Comparison of ENCODE assay signal across 11 mouse cellular contexts in the genomic region with DNA sequence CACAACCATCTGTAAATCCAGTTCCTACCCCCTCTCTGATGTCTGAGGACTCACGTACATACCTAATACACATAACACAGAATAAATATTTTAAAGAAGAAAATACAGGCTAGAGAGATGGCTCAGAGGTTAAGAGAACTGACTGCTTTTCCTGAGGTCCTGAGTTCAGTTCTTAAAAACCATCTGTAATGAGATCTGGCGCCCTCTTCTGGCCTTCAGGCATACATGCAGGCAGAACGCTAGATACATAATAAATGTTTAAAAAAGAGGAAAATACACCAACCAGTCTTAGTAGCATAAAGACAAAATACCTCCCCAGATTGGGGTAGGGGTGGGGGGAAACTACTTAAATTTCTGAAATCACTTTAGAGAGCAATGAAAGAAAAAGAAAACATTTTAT. TPM values are rescaled to one million over a fixed set of nuclear protein-coding genes. Genes with fewer than 3 reads are reported as not detected.
A peak's percentile ranks its signal among the peaks of the same experiment; 100 is the strongest.
DNase-seq lines count a peak whose midpoint lies in the region; ATAC-seq and TF ChIP-seq lines count a peak whose summit lies in the region.
"Had no signal": no experiment of that assay in that cellular context is flagged by ENCODE, and none has a peak within 500 bp of the region (broad histone marks: within the 10 kb centered on the region; RNA-seq: fewer than 3 reads in every experiment).

No protein-coding gene starts in this region.

- no peak for ATAC-seq in intestine, postnatal 0 days
- ATAC-seq in intestine, embryonic 16.5 days: no peak
- no peak for ATAC-seq in embryonic facial prominence, embryonic 12.5 days (ENCODE audit: insufficient number of reproducible peaks, insufficient read depth, low FRiP score, low TSS enrichment)

- H3K9ac ChIP-seq in intestine, postnatal 0 days (ENCODE audit: low read depth, low read length): no peak overlapping the region
- no peak overlapping the region for H3K9ac ChIP-seq in intestine, embryonic 16.5 days (ENCODE audit: low read depth, low read length)
- no peak overlapping the region for H3K9ac ChIP-seq in embryonic facial prominence, embryonic 12.5 days
- H3K9ac ChIP-seq: heart, embryonic 12.5 days; liver, embryonic 15.5 days; neural tube, embryonic 13.5 days had no signal

- TF ChIP-seq CTCF in intestine, postnatal 0 days (IDR thresholded peaks at IDR 0.05; ENCODE audit: low read depth): peak; percentile 74

- DNase-seq in 416B (ENCODE audit: low read depth) (peak; percentile 75), ES-CJ7 (ENCODE audit: low read depth, low spot score) (peak; percentile 68)
- no peak for DNase-seq in limb, embryonic 10.5 days (ENCODE audit: low spot score)
- no peak for DNase-seq in cerebellum, postnatal 36 days
- DNase-seq: kidney, postnatal 14 days had no signal

- no peak overlapping the region for H3K4me2 ChIP-seq in intestine, postnatal 0 days (replicated peaks; ENCODE audit: low read depth)
- no peak overlapping the region for H3K4me2 ChIP-seq in intestine, embryonic 16.5 days (ENCODE audit: low read depth, low read length)
- H3K4me2 ChIP-seq in embryonic facial prominence, embryonic 12.5 days (replicated peaks): no peak overlapping the region
- H3K4me2 ChIP-seq: heart, embryonic 12.5 days; liver, embryonic 15.5 days; neural tube, embryonic 13.5 days had no signal

- no peak overlapping the region for H3K4me3 ChIP-seq in intestine, postnatal 0 days (ENCODE audit: low read depth, low read length)
- no peak overlapping the region for H3K4me3 ChIP-seq in intestine, embryonic 16.5 days (ENCODE audit: low read length)
- no peak overlapping the region for H3K4me3 ChIP-seq in embryonic facial prominence, embryonic 12.5 days
- H3K4me3 ChIP-seq in limb, embryonic 10.5 days: no peak overlapping the region
- H3K4me3 ChIP-seq: heart, embryonic 12.5 days; liver, embryonic 15.5 days; neural tube, embryonic 13.5 days had no signal

- H3K9me3 ChIP-seq in intestine, postnatal 0 days (ENCODE audit: control insufficient read depth): no peaks in the 10 kb centered on the region
- no peaks in the 10 kb centered on the region for H3K9me3 ChIP-seq in intestine, embryonic 16.5 days (ENCODE audit: control insufficient read depth, low read length)
- no peaks in the 10 kb centered on the region for H3K9me3 ChIP-seq in embryonic facial prominence, embryonic 12.5 days
- no peaks in the 10 kb centered on the region for H3K9me3 ChIP-seq in limb, embryonic 10.5 days (replicated peaks)
- H3K9me3 ChIP-seq: heart, embryonic 12.5 days; liver, embryonic 15.5 days; neural tube, embryonic 13.5 days had no signal

- WGBS in intestine, postnatal 0 days: 52% methylated on average over 3 of the region's 3 CpGs
- 57% methylated on average over 3 of the region's 3 CpGs for WGBS in intestine, embryonic 16.5 days
- 57% methylated on average over 3 of the region's 3 CpGs for WGBS in embryonic facial prominence, embryonic 12.5 days
- 65% methylated on average over 3 of the region's 3 CpGs for WGBS in limb, embryonic 10.5 days

- no peaks in the 10 kb centered on the region for H3K36me3 ChIP-seq in intestine, postnatal 0 days (ENCODE audit: control insufficient read depth, insufficient read depth)
- no peaks in the 10 kb centered on the region for H3K36me3 ChIP-seq in intestine, embryonic 16.5 days (ENCODE audit: control insufficient read depth, insufficient read depth, low read length)
- no peaks in the 10 kb centered on the region for H3K36me3 ChIP-seq in embryonic facial prominence, embryonic 12.5 days
- 0 out of 2 replicates have a peak, but pooled peaks cover 2% of the 10 kb centered on the region for H3K36me3 ChIP-seq in limb, embryonic 10.5 days
- H3K36me3 ChIP-seq: heart, embryonic 12.5 days; liver, embryonic 15.5 days; neural tube, embryonic 13.5 days had no signal

- H3K27me3 ChIP-seq in intestine, postnatal 0 days (replicated peaks; ENCODE audit: control insufficient read depth, insufficient read depth, low read length): no peaks in the 10 kb centered on the region
- no peaks in the 10 kb centered on the region for H3K27me3 ChIP-seq in intestine, embryonic 16.5 days (replicated peaks; ENCODE audit: control insufficient read depth, insufficient read depth, low read length)
- H3K27me3 ChIP-seq in embryonic facial prominence, embryonic 12.5 days: no peaks in the 10 kb centered on the region
- no peaks in the 10 kb centered on the region for H3K27me3 ChIP-seq in limb, embryonic 10.5 days (ENCODE audit: low read depth, poor library complexity, severe bottlenecking)
- H3K27me3 ChIP-seq: heart, embryonic 12.5 days; liver, embryonic 15.5 days; neural tube, embryonic 13.5 days had no signal

- H3K4me1 ChIP-seq in intestine, postnatal 0 days (replicated peaks; ENCODE audit: control insufficient read depth, insufficient read depth, low read length): peaks cover 8% of the 10 kb centered on the region; the same call in 1 of the 2 replicates
- peaks cover 54% of the 10 kb centered on the region for H3K4me1 ChIP-seq in intestine, embryonic 16.5 days (ENCODE audit: control insufficient read depth, insufficient read depth, low read length)
- H3K4me1 ChIP-seq in embryonic facial prominence, embryonic 12.5 days: peaks cover 71% of the 10 kb centered on the region
- H3K4me1 ChIP-seq in limb, embryonic 10.5 days: peaks cover 72% of the 10 kb centered on the region

- no peak overlapping the region for H3K27ac ChIP-seq in intestine, postnatal 0 days (ENCODE audit: low read depth, low read length)
- H3K27ac ChIP-seq in intestine, embryonic 16.5 days (ENCODE audit: low read length): no peak overlapping the region
- 0 out of 2 replicates have a peak overlapping the region, but pooled peaks have one; percentile 41 for H3K27ac ChIP-seq in embryonic facial prominence, embryonic 12.5 days
- H3K27ac ChIP-seq in limb, embryonic 10.5 days: no peak overlapping the region
- H3K27ac ChIP-seq: liver, embryonic 15.5 days; neural tube, embryonic 13.5 days had no signal

RNA-seq across cellular contexts. Expression of a gene that starts 41.2 kb away (rescaled TPM):
- polyA plus RNA-seq in intestine, postnatal 0 days (2015; fragmentation: Nextera tagmentation; extraction: Ambion mirVana): 133 and 136 TPM in 2 replicates
- 48.8 and 57.5 TPM in 2 replicates for polyA plus RNA-seq in intestine, embryonic 16.5 days (2015; fragmentation: Nextera tagmentation; extraction: Ambion mirVana)
- polyA plus RNA-seq in embryonic facial prominence, embryonic 12.5 days (2016; fragmentation: Nextera tagmentation; extraction: Ambion mirVana): 23.8 and 24.6 TPM in 2 replicates
- polyA plus RNA-seq in limb, embryonic 10.5 days (2016; fragmentation: Nextera tagmentation; extraction: Ambion mirVana): 22.2 and 24.5 TPM in 2 replicates

RNA-seq across cellular contexts. Expression of a gene that starts 59.7 kb away (rescaled TPM):
- polyA plus RNA-seq in intestine, postnatal 0 days (2015; fragmentation: Nextera tagmentation; extraction: Ambion mirVana): 24.6 and 26.4 TPM in 2 replicates
- 41.1 and 44.0 TPM in 2 replicates for polyA plus RNA-seq in intestine, embryonic 16.5 days (2015; fragmentation: Nextera tagmentation; extraction: Ambion mirVana)
- polyA plus RNA-seq in embryonic facial prominence, embryonic 12.5 days (2016; fragmentation: Nextera tagmentation; extraction: Ambion mirVana): 9.5 and 10.3 TPM in 2 replicates
- polyA plus RNA-seq in limb, embryonic 10.5 days (2016; fragmentation: Nextera tagmentation; extraction: Ambion mirVana): 9.9 and 10.1 TPM in 2 replicates

RNA-seq across cellular contexts. Expression of a gene that starts 59.8 kb away (rescaled TPM):
- polyA plus RNA-seq in intestine, postnatal 0 days (2015; fragmentation: Nextera tagmentation; extraction: Ambion mirVana): 11.1 and 11.7 TPM in 2 replicates
- polyA plus RNA-seq in intestine, embryonic 16.5 days (2015; fragmentation: Nextera tagmentation; extraction: Ambion mirVana): 15.6 and 15.8 TPM in 2 replicates
- 14.2 and 16.4 TPM in 2 replicates for polyA plus RNA-seq in embryonic facial prominence, embryonic 12.5 days (2016; fragmentation: Nextera tagmentation; extraction: Ambion mirVana)
- polyA plus RNA-seq in limb, embryonic 10.5 days (2016; fragmentation: Nextera tagmentation; extraction: Ambion mirVana): 14.0 and 14.6 TPM in 2 replicates

Comparison
In these comparisons a context has a peak if more than half of its experiments do, and no peak if none do; other contexts are left out.
1. DNase-seq: peak in 416B (single experiment) and ES-CJ7 (single experiment); none in limb, embryonic 10.5 days (single experiment) and cerebellum, postnatal 36 days (0 of 2).